Mouse (Mus musculus) mature B cell (primary cell): ENCODE data around the gene Acads.

Experiments used
- in situ Hi-C: fragments of 300-500 bp; cut with MboI; formaldehyde crosslinking; loops from 2 replicates; pipeline ENCODE4 v1.14.3; 2019

Acads gene

DNA sequence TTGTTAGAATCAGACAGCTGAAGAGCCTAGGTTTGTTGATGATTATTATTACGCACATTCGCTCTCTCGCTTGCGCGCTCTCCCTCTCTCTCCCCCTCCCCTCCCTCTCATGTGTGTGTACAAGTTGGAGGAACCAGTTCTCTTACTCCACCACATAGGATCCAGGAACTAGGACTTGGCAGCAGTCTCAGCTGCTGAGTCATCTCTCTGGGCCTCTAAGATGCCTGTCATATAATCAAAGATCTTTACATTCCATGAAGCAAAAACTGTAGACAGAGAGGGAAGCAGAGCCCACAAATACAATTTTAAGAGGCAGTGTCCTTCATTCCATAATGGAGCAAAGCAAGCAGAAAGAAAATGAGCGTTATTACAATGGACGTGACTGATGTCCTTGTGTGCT, 47.0 kb downstream of the Acads start:
- in situ Hi-C loops = loop anchor here (10.0 kb wide), 1 partner anchor 87 kb away; no protein-coding TSS in a partner anchor

DNA sequence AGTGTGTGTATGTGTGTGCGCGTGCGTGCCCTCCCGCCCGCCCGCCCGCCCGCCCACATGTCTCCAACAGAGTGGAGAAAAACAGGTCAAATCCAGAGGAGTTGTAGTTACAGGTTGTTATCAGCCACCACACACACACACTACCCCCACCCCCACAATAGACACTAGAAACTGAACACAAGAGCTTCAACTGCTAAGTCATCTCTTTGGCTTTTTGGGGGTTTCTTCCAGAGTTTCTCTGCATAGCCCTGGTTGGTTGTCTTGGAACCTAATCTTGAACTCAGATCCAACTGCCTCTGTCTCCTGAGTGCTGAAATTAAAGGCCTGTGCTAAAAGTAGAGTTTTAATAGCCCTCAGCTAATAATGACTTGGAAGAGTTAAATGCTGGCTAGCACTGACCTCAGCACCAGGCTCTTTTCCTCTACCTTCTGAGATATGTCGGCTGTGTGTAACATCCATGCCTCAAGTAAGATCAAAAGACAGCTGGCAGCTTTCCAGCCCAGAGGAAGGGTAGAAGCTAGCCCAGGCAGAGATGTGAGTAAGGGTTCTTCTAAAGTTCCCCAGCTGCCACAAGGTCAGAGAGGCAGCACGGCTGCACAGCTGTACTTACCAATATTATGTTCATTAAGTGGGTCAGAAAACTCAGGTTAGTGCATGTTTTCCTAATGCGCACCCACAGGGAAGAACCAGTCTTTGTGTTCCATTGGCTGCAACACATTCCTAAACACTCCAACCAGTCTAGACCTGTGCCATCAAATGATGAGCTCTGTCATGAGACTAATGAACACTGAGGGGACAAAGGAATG, 47.8 kb downstream of the Acads start:
- in situ Hi-C loops = loop anchor here (10.0 kb wide), 1 partner anchor 86 kb away; no protein-coding TSS in a partner anchor

DNA sequence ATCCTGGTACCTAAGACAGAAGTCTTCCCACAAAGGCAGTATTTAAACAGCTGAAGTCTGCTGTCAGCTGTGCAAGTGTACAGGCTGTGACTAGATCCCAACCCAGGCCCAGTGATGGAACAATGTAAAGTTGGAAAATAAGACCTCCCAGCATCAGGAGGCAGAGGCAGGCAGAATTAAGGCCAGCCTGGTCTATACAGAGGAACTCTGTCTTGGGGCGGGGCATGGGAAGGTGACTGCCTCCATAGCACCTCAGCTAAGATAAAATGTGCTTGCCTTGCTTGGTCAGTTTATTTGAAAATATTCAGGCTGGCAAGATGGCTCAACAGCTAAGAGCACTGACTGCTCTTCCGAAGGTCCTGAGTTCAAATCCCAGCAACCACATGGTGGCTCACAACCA, 48.7 kb downstream of the Acads start:
- in situ Hi-C loops = loop anchor here (10.0 kb wide), 1 partner anchor 86 kb away; no protein-coding TSS in a partner anchor

DNA sequence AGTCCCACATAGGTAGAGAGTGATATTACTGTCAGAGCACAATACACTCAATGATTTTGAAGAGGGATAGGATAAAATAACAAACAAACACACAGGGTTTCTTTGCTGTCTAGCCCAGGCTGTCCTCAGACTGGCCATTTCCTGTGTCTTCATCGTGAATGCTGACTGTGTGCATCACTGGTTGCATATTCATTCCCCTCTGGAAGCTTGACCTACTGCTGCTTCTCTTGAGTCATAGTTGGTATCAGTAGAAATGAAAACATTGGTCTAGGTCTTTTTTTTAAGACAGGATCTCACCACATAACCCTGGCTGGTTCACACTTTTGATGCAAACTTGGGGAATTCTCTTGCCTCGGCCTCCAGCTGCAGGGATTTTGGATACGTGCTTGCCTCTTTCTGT, 49.5 kb downstream of the Acads start:
- in situ Hi-C loops = loop anchor here (10.0 kb wide), 1 partner anchor 85 kb away; no protein-coding TSS in a partner anchor

DNA sequence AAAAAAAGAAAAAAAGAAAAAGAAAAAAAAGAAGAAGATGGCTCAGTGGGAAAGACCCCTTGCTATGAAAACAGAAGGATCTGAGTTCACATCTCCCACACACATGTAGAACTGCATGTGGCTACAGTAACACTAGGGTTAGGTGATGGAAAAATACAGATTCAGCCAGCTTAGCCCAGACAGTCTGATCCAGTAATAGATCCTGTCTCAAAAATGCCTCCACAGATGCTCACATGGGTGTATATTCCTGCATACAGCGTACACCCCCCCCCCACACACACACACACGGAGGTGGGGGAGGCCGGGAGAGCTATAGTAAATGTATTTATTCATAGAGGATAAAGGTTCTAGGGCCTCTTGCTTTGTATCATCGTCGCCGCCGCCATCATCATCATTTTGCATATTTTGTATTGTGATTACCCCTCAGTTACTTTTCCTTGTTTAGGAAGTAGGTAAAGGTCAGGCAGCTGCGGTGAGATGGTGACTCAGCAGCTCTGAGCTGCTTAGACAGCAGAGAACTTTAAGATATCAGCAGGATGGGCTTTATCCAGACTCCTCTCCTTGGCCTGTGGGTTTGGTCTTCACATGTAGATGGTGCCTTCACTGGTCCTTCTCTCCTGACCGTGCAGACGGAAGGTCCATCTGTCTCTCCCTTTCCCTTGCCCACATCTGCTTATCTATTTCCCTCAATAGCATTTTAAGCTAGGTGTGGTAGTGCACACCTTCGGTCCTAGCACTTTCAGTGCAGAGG, 50.3 kb downstream of the Acads start:
- in situ Hi-C loops = no loop called here

DNA sequence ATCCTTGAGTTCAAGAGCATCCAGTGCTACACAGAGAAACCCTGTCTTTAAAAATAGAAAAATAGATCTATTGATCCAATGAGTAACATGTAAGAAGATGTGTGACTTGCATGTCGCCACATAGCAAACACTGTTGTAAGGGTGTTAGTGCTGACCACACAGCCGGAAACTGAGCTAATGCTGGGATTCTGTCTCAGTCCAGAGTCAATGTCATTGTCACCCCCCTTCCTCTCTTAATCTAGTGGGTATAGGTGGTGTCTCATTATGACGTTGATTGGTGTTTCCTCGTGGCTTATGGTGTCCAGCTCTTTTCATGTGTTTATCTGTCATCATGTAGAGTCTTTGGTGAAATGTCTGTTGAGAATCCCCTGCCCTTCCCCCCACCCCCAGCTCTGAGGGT, 52.9 kb downstream of the Acads start:
- in situ Hi-C loops = no loop called here

DNA sequence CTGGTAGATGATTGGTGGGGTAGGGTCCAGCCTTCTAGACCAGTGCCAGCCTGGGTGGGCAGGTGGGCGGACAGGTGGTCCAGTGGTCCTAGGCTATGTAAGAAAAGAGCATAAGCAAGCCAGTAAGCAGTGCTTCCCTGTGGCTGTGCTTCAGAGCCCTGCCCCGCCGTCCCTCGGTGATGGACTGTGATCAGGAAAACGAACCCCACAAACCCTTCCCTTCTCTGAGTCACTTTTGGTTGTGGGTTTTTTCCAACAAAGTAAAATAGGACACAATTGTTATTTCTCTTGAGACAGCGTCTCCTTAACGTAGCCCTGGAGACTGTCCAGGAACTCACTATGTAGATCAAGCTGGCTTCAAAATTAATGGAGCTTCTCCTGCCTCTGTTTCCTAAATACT, 55.8 kb downstream of the Acads start:
- in situ Hi-C loops = no loop called here

DNA sequence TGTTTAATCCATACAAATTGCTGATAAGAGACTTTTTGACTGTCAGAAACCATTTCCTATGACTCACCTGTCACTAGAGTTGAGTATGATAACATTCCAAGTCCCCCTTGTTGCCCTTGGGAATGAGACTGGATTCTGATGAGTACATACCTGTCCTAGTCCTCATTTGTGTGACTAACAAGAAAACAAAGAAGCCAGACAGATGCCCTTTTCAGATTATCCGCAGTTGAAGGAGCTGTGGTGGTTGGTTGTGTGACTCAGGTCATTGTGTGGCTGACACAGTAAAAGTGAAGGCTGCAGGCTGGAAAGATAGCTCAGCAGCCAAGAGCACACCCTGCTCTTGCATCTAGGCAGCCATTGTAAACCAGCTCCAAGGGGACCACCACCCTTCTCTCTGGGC, 56.6 kb downstream of the Acads start:
- in situ Hi-C loops = no loop called here

DNA sequence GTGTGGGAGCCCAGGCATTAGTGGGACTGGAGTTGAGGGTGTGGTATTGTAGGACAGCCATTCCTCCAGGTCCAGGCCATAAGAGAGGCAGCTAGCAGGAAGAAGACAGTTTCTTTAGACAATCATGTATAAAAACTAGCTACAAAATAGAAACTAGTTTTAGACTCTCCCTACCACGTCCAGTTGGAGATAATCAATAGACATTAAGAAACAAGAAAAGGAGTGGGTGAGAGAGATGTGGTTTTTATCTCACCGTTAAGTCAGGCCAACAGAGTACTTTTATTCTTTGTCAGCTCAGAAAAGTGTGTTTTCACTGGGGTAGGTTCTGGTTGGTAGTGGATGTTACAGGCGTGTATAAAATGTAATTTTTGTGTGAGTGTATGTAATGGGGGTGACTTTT, 58.2 kb downstream of the Acads start:
- in situ Hi-C loops = no loop called here
